In the genomic region with DNA sequence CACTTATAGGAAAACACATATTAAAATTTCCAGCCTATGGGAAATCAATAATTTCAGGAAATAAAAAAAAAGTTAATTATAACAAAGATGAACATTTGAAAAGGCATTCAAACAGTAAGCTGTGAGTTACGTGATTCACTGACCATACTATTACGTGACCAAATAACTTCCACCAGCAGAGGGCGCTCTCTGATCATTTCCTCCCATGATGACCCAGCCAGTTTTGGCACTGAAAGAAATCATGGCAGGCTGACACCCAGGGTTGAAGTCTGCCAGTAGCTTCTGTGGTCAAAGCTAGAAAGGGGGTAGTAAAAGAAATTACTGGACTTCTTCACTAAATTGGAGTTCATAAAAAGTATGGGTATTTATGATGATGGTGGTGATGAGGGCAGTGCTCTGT, we compare ENCODE assay signal across 8 mouse cellular contexts. TPM values are rescaled to one million over a fixed set of nuclear protein-coding genes. Genes with fewer than 3 reads are reported as not detected.
DNase-seq lines count a peak whose midpoint lies in the region; ATAC-seq and TF ChIP-seq lines count a peak whose summit lies in the region.

No protein-coding gene starts in this region.

- H3K27ac ChIP-seq in hindbrain, postnatal 0 days: no peak overlapping the region
- H3K27ac ChIP-seq in limb, embryonic 10.5 days: no peak overlapping the region
- H3K27ac ChIP-seq in neural tube, embryonic 11.5 days (ENCODE audit: low read depth, low read length): no peak overlapping the region
- H3K27ac ChIP-seq in testis, adult 2 months (ENCODE audit: control insufficient read depth, insufficient read depth, low read depth, low read length): no peak overlapping the region

- WGBS in hindbrain, postnatal 0 days: 7% methylated on average over 3 of the region's 3 CpGs
- 12% methylated on average over 3 of the region's 3 CpGs for whole genome bisulfite sequencing in limb, embryonic 10.5 days
- WGBS in neural tube, embryonic 11.5 days: 8% methylated on average over 3 of the region's 3 CpGs

- H3K36me3 ChIP-seq in hindbrain, postnatal 0 days (ENCODE audit: insufficient read depth, low read length): no peaks in the 10 kb centered on the region
- H3K36me3 ChIP-seq in limb, embryonic 10.5 days: no peaks in the 10 kb centered on the region
- no peaks in the 10 kb centered on the region for H3K36me3 ChIP-seq in neural tube, embryonic 11.5 days (ENCODE audit: control insufficient read depth, insufficient read depth, low read length)
- no peaks in the 10 kb centered on the region for H3K36me3 ChIP-seq in testis, adult 2 months (ENCODE audit: control insufficient read depth, insufficient read depth, low read length)

- no peak overlapping the region for H3K4me2 ChIP-seq in hindbrain, postnatal 0 days (ENCODE audit: low read depth, low read length)
- H3K4me2 ChIP-seq in neural tube, embryonic 11.5 days (ENCODE audit: low read depth): no peak overlapping the region

- ATAC-seq in frontal cortex, adult (ENCODE audit: low TSS enrichment): no peak
- ATAC-seq in hindbrain, postnatal 0 days: peak; percentile 73
- ATAC-seq in neural tube, embryonic 11.5 days (ENCODE audit: insufficient read depth, low FRiP score, low TSS enrichment): no peak

- no peak overlapping the region for H3K9ac ChIP-seq in hindbrain, postnatal 0 days (replicated peaks; ENCODE audit: low read length)
- no peak overlapping the region for H3K9ac ChIP-seq in neural tube, embryonic 11.5 days (ENCODE audit: low read length)

- no peaks in the 10 kb centered on the region for H3K9me3 ChIP-seq in hindbrain, postnatal 0 days (ENCODE audit: low read length)
- no peaks in the 10 kb centered on the region for H3K9me3 ChIP-seq in limb, embryonic 10.5 days (replicated peaks)
- no peaks in the 10 kb centered on the region for H3K9me3 ChIP-seq in neural tube, embryonic 11.5 days (ENCODE audit: control insufficient read depth, low read length)

- no peak overlapping the region for H3K4me3 ChIP-seq in hindbrain, postnatal 0 days (ENCODE audit: low read length)
- H3K4me3 ChIP-seq in limb, embryonic 10.5 days: no peak overlapping the region
- H3K4me3 ChIP-seq in neural tube, embryonic 11.5 days (ENCODE audit: low read depth, low read length): no peak overlapping the region
- H3K4me3 ChIP-seq in testis, adult 2 months (ENCODE audit: control insufficient read depth, low read depth, low read length): no peak overlapping the region

- H3K27me3 ChIP-seq in hindbrain, postnatal 0 days (ENCODE audit: insufficient read depth, low read length): no peaks in the 10 kb centered on the region
- H3K27me3 ChIP-seq in limb, embryonic 10.5 days (ENCODE audit: low read depth, poor library complexity, severe bottlenecking): no peaks in the 10 kb centered on the region
- no peaks in the 10 kb centered on the region for H3K27me3 ChIP-seq in neural tube, embryonic 11.5 days (ENCODE audit: control insufficient read depth, insufficient read depth, low read length)
- no peaks in the 10 kb centered on the region for H3K27me3 ChIP-seq in testis, adult 2 months (ENCODE audit: control insufficient read depth, insufficient read depth, low read length)

- TF ChIP-seq CTCF in hindbrain, postnatal 0 days (IDR thresholded peaks at IDR 0.05; ENCODE audit: low read depth): peak; percentile 95
- TF ChIP-seq CTCF in testis, adult 2 months (IDR thresholded peaks at IDR 0.05; ENCODE audit: control insufficient read depth, insufficient read depth, insufficient replicate concordance, low read depth, low read length): peak; percentile 52; the same call in 1 of the 2 replicates

- TF ChIP-seq POLR2A in testis, adult 2 months (IDR thresholded peaks at IDR 0.05; ENCODE audit: control insufficient read depth, low read depth, low read length): no peak

- peaks cover 3% of the 10 kb centered on the region; the same call in 1 of the 2 replicates for H3K4me1 ChIP-seq in hindbrain, postnatal 0 days (ENCODE audit: insufficient read depth, low read length)
- H3K4me1 ChIP-seq in limb, embryonic 10.5 days: peaks cover 8% of the 10 kb centered on the region
- H3K4me1 ChIP-seq in neural tube, embryonic 11.5 days (ENCODE audit: control insufficient read depth, insufficient read depth, low read length): peaks cover 4% of the 10 kb centered on the region
- peaks cover 4% of the 10 kb centered on the region; the same call in 1 of the 2 replicates for H3K4me1 ChIP-seq in testis, adult 2 months (ENCODE audit: control insufficient read depth, insufficient read depth, low read length)

- peak; percentile 54 to 94 for DNase-seq in frontal cortex, adult 2 months (ENCODE audit: extremely low spot score in 1 of 2, low spot score in 1 of 2)
- DNase-seq in cerebellum, adult 18-20 months: peak; percentile 57 to 73
- DNase-seq in frontal cortex, postnatal 14 days (ENCODE audit: low spot score in 2 of 2): peak; percentile 30 to 78
- DNase-seq in hindbrain, postnatal 0 days (ENCODE audit: low spot score): peak; percentile 93
- peak; percentile 92 for DNase-seq in limb, embryonic 10.5 days (ENCODE audit: low spot score)
- DNase-seq in neural tube, embryonic 11.5 days (ENCODE audit: low spot score): peak; percentile 79

RNA-seq across cellular contexts. Expression of a gene that starts 33.1 kb away (rescaled TPM):
- 121 and 131 TPM in 2 replicates for polyA plus RNA-seq in frontal cortex, adult 2 months (2012; rRNA removed)
- total RNA-seq in hindbrain, postnatal 0 days (2014; rRNA removed): 9.9 and 14.4 TPM in 2 replicates
- 16.3 and 17.7 TPM in 2 replicates for polyA plus RNA-seq in hindbrain, postnatal 0 days (2015; fragmentation: Nextera tagmentation; extraction: Ambion mirVana)
- 1.6 and 2.1 TPM in 2 replicates for polyA plus RNA-seq in limb, embryonic 10.5 days (2016; fragmentation: Nextera tagmentation; extraction: Ambion mirVana)
- polyA plus RNA-seq in neural tube, embryonic 11.5 days (2014; fragmentation: Nextera tagmentation; extraction: Ambion mirVana): 2.3 and 2.4 TPM in 2 replicates
- 0.32 and 0.60 TPM in 2 replicates for polyA plus RNA-seq in testis, adult 2 months (2012; rRNA removed)
